Mouse (Mus musculus): ENCODE measurements at regions not wholly inside any gene's neighbourhood (a gene's known extent, or its start where the extent isn't known, plus 50 kb on each side); places are given as distances from the start of the nearest gene placed in this dataset.

GRCm38 (mm10) chr4:55710476-55710875 lies 178.2 kb upstream of the Klf4 start:
- no peak for TF ChIP-seq POLR2A (IDR thresholded peaks at IDR 0.05; ENCODE audit: extremely low read depth, insufficient read depth, low read length)
- TF ChIP-seq CTCF (IDR thresholded peaks at IDR 0.05; ENCODE audit: extremely low read depth, insufficient read depth, low read length) = no peak
